Mouse (Mus musculus) stomach, postnatal 0 days (tissue): Measurements from ENCODE around the gene Wipf1.

Experiments used
- CTCF ChIP-seq: IDR thresholded peaks from 2 replicates; pipeline ENCODE4 v1.5.1; 2016; ENCODE audit warnings: antibody characterized with exemption, low read depth, mild to moderate bottlenecking, moderate library complexity
- EP300 ChIP-seq: optimal IDR thresholded peaks from 2 replicates; pipeline ENCODE3; 2016; ENCODE audit warnings: antibody characterized with exemption

- no peak for TF ChIP-seq EP300
- TF ChIP-seq CTCF = no peak
Observed at GRCm38 (mm10) chr2:73534720-73535119, 5.2 kb upstream of the Wipf1 start.
